Mouse (Mus musculus) intestine, embryonic 16.5 days (tissue): Measurements from ENCODE around the gene Daam2. TPM values are rescaled to one million over a fixed set of nuclear protein-coding genes. Genes with fewer than 3 reads are reported as not detected.
"Not testable (repeated sequence)": the region's sequence is repeated elsewhere in the genome, so short reads cannot be mapped to it uniquely, and the experiment has no call there.

Experiments
- ATAC-seq: fragments of 200-750 bp; cut with Nextera tagmentation; 2 replicates; pipeline ENCODE4 v1.8.0; 2017; ENCODE audit warnings: moderate TSS enrichment, moderate library complexity
- H3K27ac ChIP-seq: fragments of 300-500 bp; sonication (generic); 2 replicates; pipeline ENCODE4 v1.5.1; 2014; ENCODE audit warnings: mild to moderate bottlenecking, low read length
- H3K27me3 ChIP-seq: fragments of 300-500 bp; sonication (generic); replicated peaks from 2 replicates; pipeline ENCODE4 v1.6.1; 2014; ENCODE audit warnings: low read length, control low read depth, mixed read lengths; ENCODE audit not compliant: control insufficient read depth, insufficient read depth
- H3K36me3 ChIP-seq: fragments of 300-500 bp; sonication (generic); 2 replicates; pipeline ENCODE4 v1.6.1; 2014; ENCODE audit warnings: low read length, control low read depth; ENCODE audit not compliant: control insufficient read depth, insufficient read depth
- H3K4me1 ChIP-seq: fragments of 300-500 bp; sonication (generic); 2 replicates; pipeline ENCODE4 v1.6.1; 2014; ENCODE audit warnings: low read length, control low read depth, mixed read lengths; ENCODE audit not compliant: control insufficient read depth, insufficient read depth
- H3K4me2 ChIP-seq: fragments of 300-500 bp; sonication (generic); 2 replicates; pipeline ENCODE4 v1.6.1; 2014; ENCODE audit warnings: low read depth, low read length, control low read depth
- H3K4me3 ChIP-seq: fragments of 300-500 bp; sonication (generic); 2 replicates; pipeline ENCODE4 v1.5.1; 2014; ENCODE audit warnings: mild to moderate bottlenecking, low read length
- H3K9ac ChIP-seq: fragments of 300-500 bp; sonication (generic); 2 replicates; pipeline ENCODE4 v1.6.1; 2014; ENCODE audit warnings: low read depth, low read length
- H3K9me3 ChIP-seq: fragments of 300-500 bp; sonication (generic); 2 replicates; pipeline ENCODE4 v1.6.1; 2016; ENCODE audit warnings: low read length, control low read depth; ENCODE audit not compliant: control insufficient read depth
- WGBS: fragments of 180-500 bp; shearing (Covaris S2); extraction: QIAGEN DNeasy Blood & Tissue Kit; methylation state at CpG from one replicate; pipeline ENCODE4 v1.1.7; 2014; 5-methylcytosine and 5-hydroxymethylcytosine counted together
- polyA plus RNA-seq: library from polyadenylated mRNA; unstranded; fragments of >200 nt; fragmentation: Nextera tagmentation; extraction: Ambion mirVana; gene quantifications from 2 replicates; pipeline ENCODE4 v1.2.1, GENCODE M21; 2015

Daam2 gene
- polyA plus RNA-seq, 1 experiment from 2014 or later = 3.5 TPM

- WGBS = 56% methylated on average over 6 of the region's 6 CpGs
- Histone ChIP-seq H3K27ac (no peak overlapping the region), H3K4me3 (no peak overlapping the region), H3K4me1 (peaks cover 14% of the 10 kb centered on the region), H3K9ac (no peak overlapping the region), H3K4me2 (no peak overlapping the region), H3K36me3 (peaks cover 12% of the 10 kb centered on the region), H3K9me3 (no peaks in the 10 kb centered on the region), H3K27me3 (no peaks in the 10 kb centered on the region)
- ATAC-seq = no peak
Measured at GRCm38 (mm10) chr17:49450922-49451321, 113.2 kb downstream of the Daam2 start.

- H3K9ac ChIP-seq = no peak overlapping the region
- H3K4me1 ChIP-seq = peaks cover 14% of the 10 kb centered on the region
- WGBS = 80% methylated on average over 8 of the region's 8 CpGs
- H3K4me2 ChIP-seq = no peak overlapping the region
- H3K27me3 ChIP-seq = no peaks in the 10 kb centered on the region
- peak; percentile 54; the same call in 1 of the 2 replicates for ATAC-seq
- no peak overlapping the region for H3K27ac ChIP-seq
- H3K4me3 ChIP-seq = no peak overlapping the region
- no peaks in the 10 kb centered on the region for H3K9me3 ChIP-seq
- peaks cover 8% of the 10 kb centered on the region for H3K36me3 ChIP-seq
Measured at GRCm38 (mm10) chr17:49449230-49449608, 114.9 kb downstream of the Daam2 start.

- Histone ChIP-seq H3K9me3 (no peaks in the 10 kb centered on the region), H3K4me2 (no peak overlapping the region), H3K4me1 (peaks cover 14% of the 10 kb centered on the region), H3K36me3 (peaks cover 3% of the 10 kb centered on the region; the same call in 1 of the 2 replicates), H3K4me3 (no peak overlapping the region), H3K9ac (no peak overlapping the region), H3K27ac (no peak overlapping the region), H3K27me3 (no peaks in the 10 kb centered on the region)
- 56% methylated on average over 8 of the region's 9 CpGs for WGBS
- ATAC-seq = peak; percentile 57
Measured at GRCm38 (mm10) chr17:49448570-49449229, 115.4 kb downstream of the Daam2 start.

GRCm38 (mm10) chr17:49442841-49443240 is 121.3 kb downstream of the Daam2 start:
- H3K27ac ChIP-seq, H3K4me2 ChIP-seq, H3K9me3 ChIP-seq, H3K27me3 ChIP-seq, H3K4me3 ChIP-seq, H3K36me3 ChIP-seq, H3K9ac ChIP-seq, H3K4me1 ChIP-seq, ATAC-seq: not testable (repeated sequence)
- 60% methylated on average over 3 of the region's 3 CpGs for WGBS

GRCm38 (mm10) chr17:49440331-49441130 is 123.6 kb downstream of the Daam2 start:
- no peak overlapping the region for H3K27ac ChIP-seq
- H3K36me3 ChIP-seq = peaks cover 7% of the 10 kb centered on the region
- H3K4me3 ChIP-seq = no peak overlapping the region
- no peaks in the 10 kb centered on the region for H3K27me3 ChIP-seq
- H3K4me1 ChIP-seq = peaks cover 6% of the 10 kb centered on the region
- peak; percentile 62; the same call in 1 of the 2 replicates for ATAC-seq
- H3K9ac ChIP-seq = no peak overlapping the region
- H3K4me2 ChIP-seq = no peak overlapping the region
- 68% methylated on average over 14 of the region's 14 CpGs for WGBS
- no peaks in the 10 kb centered on the region for H3K9me3 ChIP-seq

DNA sequence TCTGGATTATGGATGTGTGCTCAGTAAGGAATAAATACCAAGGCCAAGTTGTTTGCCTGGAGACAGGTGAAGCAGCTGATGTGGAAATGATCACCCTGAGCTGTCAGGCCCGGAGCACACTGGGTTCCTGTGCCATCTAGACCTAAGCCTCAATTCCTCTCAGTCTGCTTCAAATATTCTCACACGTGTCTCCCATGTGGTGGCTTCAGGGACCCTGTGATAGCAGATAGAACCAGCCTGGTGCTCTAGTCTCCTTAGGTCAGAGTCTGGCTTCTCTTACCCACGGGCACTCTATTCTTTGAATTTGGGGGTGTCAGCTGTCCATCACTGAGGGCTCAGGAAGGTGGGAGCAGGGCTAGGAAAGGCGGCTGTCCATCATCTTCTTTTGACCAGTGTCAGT is 124.4 kb downstream of the Daam2 start:
- H3K4me2 ChIP-seq = no peak overlapping the region
- no peaks in the 10 kb centered on the region for H3K27me3 ChIP-seq
- H3K36me3 ChIP-seq = peaks cover 15% of the 10 kb centered on the region
- H3K9ac ChIP-seq = no peak overlapping the region
- 88% methylated on average over 4 of the region's 4 CpGs for WGBS
- ATAC-seq = no peak
- no peak overlapping the region for H3K4me3 ChIP-seq
- H3K9me3 ChIP-seq = no peaks in the 10 kb centered on the region
- no peak overlapping the region for H3K27ac ChIP-seq
- peaks cover 6% of the 10 kb centered on the region for H3K4me1 ChIP-seq

DNA sequence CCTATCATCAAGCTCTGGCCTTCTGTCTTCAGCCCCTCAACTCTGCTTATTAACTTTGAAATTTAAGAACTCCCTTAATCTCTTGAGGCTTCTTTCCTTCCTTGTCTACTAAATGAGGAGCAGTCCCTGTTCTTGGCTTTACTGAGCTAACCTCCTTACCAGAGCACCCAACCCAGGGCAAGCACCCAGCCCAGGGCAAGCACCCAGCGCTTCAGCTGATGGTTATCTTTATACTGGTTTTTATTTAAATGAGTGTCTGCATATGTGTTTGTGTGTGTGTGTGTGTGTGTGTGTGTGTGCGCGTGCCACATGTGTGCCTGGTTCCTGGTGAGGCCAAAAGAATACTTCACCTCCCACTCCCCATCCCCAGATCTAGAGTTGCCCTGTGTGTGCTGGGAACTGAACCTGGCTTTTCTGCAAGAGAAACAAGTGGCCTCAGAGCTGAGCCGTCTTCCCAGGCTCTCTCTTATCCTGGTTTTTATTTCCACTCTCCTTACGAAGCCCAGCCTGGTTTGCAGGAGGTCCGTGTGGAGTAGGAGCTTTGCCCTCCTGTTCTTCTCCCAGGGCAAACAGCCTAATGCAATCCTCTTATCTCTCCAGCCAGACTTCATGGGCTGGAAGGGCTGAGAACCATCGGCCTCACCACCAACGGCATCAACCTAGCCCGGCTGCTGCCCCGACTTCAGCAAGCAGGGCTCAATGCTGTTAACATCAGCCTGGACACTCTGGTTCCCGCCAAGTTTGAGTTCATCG is 125.1 kb downstream of the Daam2 start:
- ATAC-seq = peak; percentile 63
- 68% methylated on average over 12 of the region's 12 CpGs for WGBS
- H3K27me3 ChIP-seq = no peaks in the 10 kb centered on the region
- H3K36me3 ChIP-seq = peaks cover 20% of the 10 kb centered on the region
- H3K9ac ChIP-seq = no peak overlapping the region
- no peaks in the 10 kb centered on the region for H3K9me3 ChIP-seq
- no peak overlapping the region for H3K27ac ChIP-seq
- peaks cover 6% of the 10 kb centered on the region for H3K4me1 ChIP-seq
- H3K4me3 ChIP-seq = no peak overlapping the region
- H3K4me2 ChIP-seq = no peak overlapping the region

GRCm38 (mm10) chr17:49437306-49437705 is 126.8 kb downstream of the Daam2 start:
- not testable (repeated sequence) for H3K27ac ChIP-seq, H3K4me3 ChIP-seq, H3K4me2 ChIP-seq, H3K9me3 ChIP-seq, H3K27me3 ChIP-seq, ATAC-seq, H3K9ac ChIP-seq
- Histone ChIP-seq H3K4me1 (peaks cover 12% of the 10 kb centered on the region), H3K36me3 (peaks cover 20% of the 10 kb centered on the region)

- Histone ChIP-seq H3K27me3 (no peaks in the 10 kb centered on the region), H3K9ac (no peak overlapping the region), H3K4me2 (no peak overlapping the region), H3K36me3 (peaks cover 20% of the 10 kb centered on the region), H3K4me1 (peaks cover 16% of the 10 kb centered on the region), H3K9me3 (no peaks in the 10 kb centered on the region), H3K4me3 (no peak overlapping the region), H3K27ac (no peak overlapping the region)
- WGBS = 73% methylated on average over 6 of the region's 6 CpGs
- ATAC-seq = no peak
Measured at GRCm38 (mm10) chr17:49436631-49437030, 127.5 kb downstream of the Daam2 start.
